Mouse (Mus musculus) forebrain, embryonic 15.5 days (tissue): ENCODE measurements around the gene Nrip3. TPM values are rescaled to one million over a fixed set of nuclear protein-coding genes. Genes with fewer than 3 reads are reported as not detected.
A peak's percentile ranks its signal among the peaks of the same experiment; 100 is the strongest.

ENCODE experiments used
- ATAC-seq: fragments of 200-750 bp; cut with Nextera tagmentation; replicated peaks from 2 replicates; pipeline ENCODE4 v1.8.0; 2017; ENCODE audit warnings: mild to moderate bottlenecking, moderate TSS enrichment, moderate library complexity
- H3K27ac ChIP-seq: fragments of 300-500 bp; sonication (generic); replicated peaks from 2 replicates; pipeline ENCODE4 v1.5.1; 2015; ENCODE audit warnings: mild to moderate bottlenecking, inconsistent platforms
- H3K27me3 ChIP-seq: fragments of 300-500 bp; sonication (generic); 2 replicates; pipeline ENCODE4 v1.6.1; 2015; ENCODE audit warnings: inconsistent platforms
- H3K36me3 ChIP-seq: fragments of 300-500 bp; sonication (generic); 2 replicates; pipeline ENCODE4 v1.6.1; 2015; ENCODE audit warnings: mild to moderate bottlenecking, inconsistent platforms
- H3K4me1 ChIP-seq: fragments of 300-500 bp; sonication (generic); 2 replicates; pipeline ENCODE4 v1.6.1; 2015; ENCODE audit warnings: inconsistent platforms
- H3K4me2 ChIP-seq: fragments of 300-500 bp; sonication (generic); replicated peaks from 2 replicates; pipeline ENCODE4 v1.6.1; 2015; ENCODE audit warnings: mild to moderate bottlenecking, inconsistent platforms
- H3K4me3 ChIP-seq: fragments of 300-500 bp; sonication (generic); 2 replicates; pipeline ENCODE4 v1.5.1; 2015; ENCODE audit warnings: mild to moderate bottlenecking, inconsistent platforms
- H3K9ac ChIP-seq: fragments of 300-500 bp; sonication (generic); replicated peaks from 2 replicates; pipeline ENCODE4 v1.6.1; 2015; ENCODE audit warnings: mild to moderate bottlenecking, inconsistent platforms
- H3K9me3 ChIP-seq: fragments of 300-500 bp; sonication (generic); 2 replicates; pipeline ENCODE4 v1.6.1; 2016; ENCODE audit warnings: inconsistent platforms
- WGBS: fragments of 180-500 bp; shearing (Covaris S2); methylation state at CpG from one replicate; pipeline ENCODE4 v1.1.7; 2015; ENCODE audit warnings: mixed read lengths; 5-methylcytosine and 5-hydroxymethylcytosine counted together
- polyA plus RNA-seq: library from polyadenylated mRNA; unstranded; fragments of >200 nt; fragmentation: Nextera tagmentation; extraction: Ambion mirVana; gene quantifications from 2 replicates; pipeline ENCODE4 v1.2.1, GENCODE M21; 2015

Gene Nrip3
- polyA plus RNA-seq, 1 experiment from 2014 or later, result 6.4 TPM

DNA sequence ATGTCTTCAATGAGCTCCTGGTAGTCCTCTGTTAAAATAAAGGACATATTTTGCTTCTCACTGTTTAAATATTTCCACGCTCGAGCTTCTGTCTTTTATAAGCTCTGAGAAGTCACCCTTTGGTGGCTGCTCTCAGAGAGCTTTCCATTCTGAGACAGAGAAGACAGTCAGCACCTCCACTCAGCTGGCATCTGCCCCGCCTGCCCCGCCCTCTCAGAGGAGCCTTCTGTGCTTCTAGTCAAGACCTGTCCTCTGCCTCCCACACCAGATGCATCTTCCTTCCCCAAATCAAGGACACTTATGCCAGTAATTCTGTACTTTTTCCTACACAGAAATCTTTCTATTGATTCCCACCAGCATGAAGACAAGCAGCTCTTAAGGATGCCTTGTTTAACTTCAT lies 18.8 kb upstream of the Nrip3 start:
- H3K4me1 ChIP-seq, result no peaks in the 10 kb centered on the region
- H3K9me3 ChIP-seq, result no peaks in the 10 kb centered on the region
- no peak overlapping the region for H3K27ac ChIP-seq
- no peaks in the 10 kb centered on the region for H3K36me3 ChIP-seq
- 93% methylated on average over 4 of the region's 4 CpGs for WGBS
- H3K9ac ChIP-seq, result no peak overlapping the region
- no peak overlapping the region for H3K4me3 ChIP-seq
- 0 out of 2 replicates have a peak, but pooled peaks cover 3% of the 10 kb centered on the region for H3K27me3 ChIP-seq
- ATAC-seq, result no peak
- H3K4me2 ChIP-seq, result no peak overlapping the region

DNA sequence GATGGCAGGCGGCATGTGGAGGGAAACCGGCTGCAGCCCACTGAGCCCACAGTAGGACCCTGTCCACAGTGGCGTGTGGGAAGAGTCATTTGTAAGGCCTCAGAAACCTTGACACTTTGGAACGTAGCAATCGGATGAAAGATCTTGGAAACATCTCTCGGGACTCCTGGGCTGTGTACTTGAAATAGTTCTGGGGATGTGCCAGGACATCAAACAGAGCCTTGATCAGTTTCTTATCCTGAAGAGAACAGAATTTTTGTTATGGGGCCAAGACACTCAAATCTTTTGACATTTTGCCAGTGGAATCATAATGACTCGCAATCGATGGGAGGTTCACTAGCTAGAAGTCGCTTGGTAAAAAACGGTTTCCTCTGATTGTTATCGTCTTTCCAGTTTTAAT lies 17.3 kb upstream of the Nrip3 start:
- WGBS, result 76% methylated on average over 11 of the region's 11 CpGs
- Histone ChIP-seq H3K27me3 (0 out of 2 replicates have a peak, but pooled peaks cover 3% of the 10 kb centered on the region), H3K9ac (no peak overlapping the region)

GRCm38 (mm10) chr7:109795564-109795963 lies 13.7 kb upstream of the Nrip3 start:
- Histone ChIP-seq H3K4me2 (no peak overlapping the region), H3K9me3 (no peaks in the 10 kb centered on the region), H3K4me1 (no peaks in the 10 kb centered on the region), H3K4me3 (no peak overlapping the region), H3K9ac (no peak overlapping the region), H3K36me3 (no peaks in the 10 kb centered on the region), H3K27ac (no peak overlapping the region), H3K27me3 (0 out of 2 replicates have a peak, but pooled peaks cover 3% of the 10 kb centered on the region)
- 83% methylated on average over 5 of the region's 5 CpGs for WGBS
- ATAC-seq, result no peak

More for the DNA sequence above, 17.3 kb upstream of the Nrip3 start:
- no peaks in the 10 kb centered on the region for H3K9me3 ChIP-seq
- H3K4me2 ChIP-seq, result no peak overlapping the region
- H3K4me3 ChIP-seq, result no peak overlapping the region
- no peaks in the 10 kb centered on the region for H3K4me1 ChIP-seq
- no peaks in the 10 kb centered on the region for H3K36me3 ChIP-seq
- no peak overlapping the region for H3K27ac ChIP-seq
- ATAC-seq, result no peak

- ATAC-seq, result no peak
- 67% methylated on average over 2 of the region's 2 CpGs for WGBS
- H3K4me1 ChIP-seq, result no peaks in the 10 kb centered on the region
These were observed 12.7 kb upstream of the Nrip3 start for GRCm38 (mm10) chr7:109794556-109794955.

GRCm38 (mm10) chr7:109792759-109793158 lies 10.9 kb upstream of the Nrip3 start:
- Histone ChIP-seq H3K27ac (no peak overlapping the region), H3K9ac (no peak overlapping the region), H3K9me3 (no peaks in the 10 kb centered on the region), H3K4me2 (no peak overlapping the region), H3K27me3 (no peaks in the 10 kb centered on the region), H3K4me1 (no peaks in the 10 kb centered on the region), H3K36me3 (no peaks in the 10 kb centered on the region), H3K4me3 (no peak overlapping the region)
- 68% methylated on average over 2 of the region's 2 CpGs for WGBS
- no peak for ATAC-seq

More at GRCm38 (mm10) chr7:109794556-109794955, 12.7 kb upstream of the Nrip3 start:
- no peak overlapping the region for H3K9ac ChIP-seq
- no peaks in the 10 kb centered on the region for H3K27me3 ChIP-seq
- no peak overlapping the region for H3K4me3 ChIP-seq
- H3K36me3 ChIP-seq, result no peaks in the 10 kb centered on the region
- no peak overlapping the region for H3K4me2 ChIP-seq
- H3K9me3 ChIP-seq, result no peaks in the 10 kb centered on the region
- H3K27ac ChIP-seq, result no peak overlapping the region

- H3K9me3 ChIP-seq, result no peaks in the 10 kb centered on the region
- H3K27me3 ChIP-seq, result no peaks in the 10 kb centered on the region
- ATAC-seq, result no peak
- H3K27ac ChIP-seq, result no peak overlapping the region
- H3K4me1 ChIP-seq, result no peaks in the 10 kb centered on the region
- H3K4me3 ChIP-seq, result no peak overlapping the region
- no peak overlapping the region for H3K9ac ChIP-seq
- no peak overlapping the region for H3K4me2 ChIP-seq
- WGBS, result 92% methylated on average over 3 of the region's 3 CpGs
- H3K36me3 ChIP-seq, result no peaks in the 10 kb centered on the region
These were observed 9.0 kb upstream of the Nrip3 start for GRCm38 (mm10) chr7:109790818-109791217.

DNA sequence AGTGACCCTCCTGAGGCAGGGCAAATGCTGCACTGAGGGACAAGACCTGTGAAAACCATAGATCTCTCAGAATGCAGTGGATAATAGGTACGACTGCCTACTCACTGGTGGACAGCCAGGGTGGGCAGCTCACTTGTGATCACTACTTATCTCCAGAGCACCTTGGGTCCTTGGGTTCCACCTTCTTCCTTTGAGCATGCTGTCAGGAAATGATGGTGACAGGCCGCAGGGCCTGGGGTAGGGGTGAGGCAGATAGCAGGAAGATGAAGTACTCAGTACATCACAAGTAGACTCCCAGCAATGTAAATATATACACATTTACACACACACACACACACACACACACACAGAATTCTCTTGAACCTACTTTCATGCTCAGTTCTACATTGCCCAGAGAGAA lies 6.0 kb upstream of the Nrip3 start:
- WGBS, result 95% methylated on average over 2 of the region's 2 CpGs
- H3K27me3 ChIP-seq, result peaks cover 5% of the 10 kb centered on the region; the same call in 1 of the 2 replicates
- H3K36me3 ChIP-seq, result no peaks in the 10 kb centered on the region
- H3K4me2 ChIP-seq, result no peak overlapping the region
- H3K27ac ChIP-seq, result no peak overlapping the region
- no peaks in the 10 kb centered on the region for H3K9me3 ChIP-seq
- H3K4me3 ChIP-seq, result no peak overlapping the region
- no peak overlapping the region for H3K9ac ChIP-seq
- no peak for ATAC-seq
- peaks cover 9% of the 10 kb centered on the region for H3K4me1 ChIP-seq

- Histone ChIP-seq H3K4me2 (no peak overlapping the region), H3K4me3 (no peak overlapping the region), H3K9me3 (no peaks in the 10 kb centered on the region), H3K27ac (no peak overlapping the region), H3K4me1 (peaks cover 26% of the 10 kb centered on the region), H3K9ac (no peak overlapping the region), H3K36me3 (no peaks in the 10 kb centered on the region), H3K27me3 (peaks cover 34% of the 10 kb centered on the region)
- WGBS, result 25% methylated on average over 7 of the region's 7 CpGs
- ATAC-seq, result no peak; the same call in 1 of the 2 replicates
These were observed 1.5 kb upstream of the Nrip3 start for GRCm38 (mm10) chr7:109783281-109783680.

DNA sequence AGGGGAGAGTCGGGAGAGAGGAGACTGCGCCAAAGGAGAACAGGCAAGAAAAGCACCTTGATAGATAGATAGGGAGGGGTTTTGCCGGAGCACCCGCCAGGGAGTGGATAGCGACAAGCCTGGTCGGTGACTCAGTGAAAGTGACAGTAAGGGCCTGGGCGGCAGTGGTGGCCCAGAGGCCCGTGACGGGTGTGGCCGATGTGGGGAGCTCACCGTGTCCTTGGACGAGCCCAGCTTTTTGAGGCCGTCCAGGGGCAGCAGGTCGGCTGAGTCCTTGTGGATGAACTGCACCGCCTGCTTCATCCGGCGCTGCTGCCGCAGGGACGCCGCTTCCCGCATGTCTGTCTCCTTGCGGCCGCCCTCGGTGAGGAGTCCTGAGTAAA lies 747 bp downstream of the Nrip3 start:
- peaks cover 37% of the 10 kb centered on the region for H3K27me3 ChIP-seq

DNA sequence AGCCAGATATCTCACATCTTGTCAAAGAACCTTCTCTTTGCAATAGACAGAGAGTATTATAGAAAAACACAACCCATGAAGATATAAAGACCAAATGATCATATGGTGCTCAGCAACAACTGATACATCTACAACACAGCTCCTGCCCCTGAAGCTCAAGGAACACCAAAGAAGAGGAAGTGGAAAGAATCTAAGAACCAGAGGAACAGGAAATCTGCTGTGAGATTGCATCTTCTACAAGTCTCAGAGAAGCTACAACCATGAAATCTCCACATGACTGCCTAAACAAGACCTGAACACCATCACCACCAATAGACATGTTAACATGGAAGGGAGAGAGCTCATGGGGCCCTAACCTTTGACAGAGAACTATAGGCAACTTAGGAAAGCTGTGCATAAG lies 9.6 kb downstream of the Nrip3 start:
- Histone ChIP-seq H3K27ac (no peak overlapping the region), H3K4me1 (no peaks in the 10 kb centered on the region)

More for the DNA sequence above, 747 bp downstream of the Nrip3 start:
- H3K9ac ChIP-seq, result peak overlapping the region; percentile 48
- H3K9me3 ChIP-seq, result no peaks in the 10 kb centered on the region
- 1% methylated on average over 24 of the region's 24 CpGs for WGBS
- peak overlapping the region; percentile 98 for H3K4me2 ChIP-seq
- H3K4me3 ChIP-seq, result peak overlapping the region; percentile 58
- no peak overlapping the region for H3K27ac ChIP-seq
- peak; percentile 47; the same call in 1 of the 2 replicates for ATAC-seq
- no peaks in the 10 kb centered on the region for H3K36me3 ChIP-seq
- peaks cover 26% of the 10 kb centered on the region for H3K4me1 ChIP-seq

DNA sequence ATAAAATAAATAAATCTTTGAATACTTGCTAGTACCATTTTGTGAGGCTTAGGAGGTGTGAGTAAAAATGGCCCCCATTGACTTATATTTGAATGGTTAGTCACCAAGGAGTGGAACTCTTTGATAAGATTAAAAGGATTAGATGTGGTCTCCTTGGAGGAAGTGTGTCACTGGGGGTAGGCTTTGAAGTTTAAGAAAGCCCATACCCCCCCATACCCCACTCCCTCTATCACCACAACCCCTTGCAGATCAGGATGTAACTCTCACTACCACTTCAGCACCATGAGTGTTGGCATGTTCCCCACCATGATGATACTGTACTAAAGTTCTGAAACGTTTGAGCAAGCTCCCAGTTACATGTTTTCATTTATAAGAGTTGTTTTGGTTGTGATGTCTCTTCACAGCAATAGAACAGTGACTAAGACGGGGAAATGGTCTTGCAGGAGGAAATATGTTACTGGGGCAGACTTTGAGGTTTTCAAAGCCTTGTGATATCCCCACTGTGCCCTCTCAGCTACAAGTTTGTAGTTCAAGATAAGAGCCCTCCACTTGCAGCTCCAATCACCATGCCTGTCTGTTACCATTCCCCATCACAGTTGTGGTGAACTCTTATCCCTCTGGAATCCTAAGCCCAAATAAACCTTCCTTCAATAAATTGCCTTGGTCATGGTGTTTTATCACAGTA lies 13.0 kb downstream of the Nrip3 start:
- WGBS, result 56% methylated on average over 2 of the region's 2 CpGs

More for the DNA sequence above, 9.6 kb downstream of the Nrip3 start:
- no peak overlapping the region for H3K4me2 ChIP-seq
- H3K27me3 ChIP-seq, result no peaks in the 10 kb centered on the region
- no peak overlapping the region for H3K9ac ChIP-seq
- no peaks in the 10 kb centered on the region for H3K36me3 ChIP-seq
- no peaks in the 10 kb centered on the region for H3K9me3 ChIP-seq
- no peak overlapping the region for H3K4me3 ChIP-seq
- ATAC-seq, result no peak

DNA sequence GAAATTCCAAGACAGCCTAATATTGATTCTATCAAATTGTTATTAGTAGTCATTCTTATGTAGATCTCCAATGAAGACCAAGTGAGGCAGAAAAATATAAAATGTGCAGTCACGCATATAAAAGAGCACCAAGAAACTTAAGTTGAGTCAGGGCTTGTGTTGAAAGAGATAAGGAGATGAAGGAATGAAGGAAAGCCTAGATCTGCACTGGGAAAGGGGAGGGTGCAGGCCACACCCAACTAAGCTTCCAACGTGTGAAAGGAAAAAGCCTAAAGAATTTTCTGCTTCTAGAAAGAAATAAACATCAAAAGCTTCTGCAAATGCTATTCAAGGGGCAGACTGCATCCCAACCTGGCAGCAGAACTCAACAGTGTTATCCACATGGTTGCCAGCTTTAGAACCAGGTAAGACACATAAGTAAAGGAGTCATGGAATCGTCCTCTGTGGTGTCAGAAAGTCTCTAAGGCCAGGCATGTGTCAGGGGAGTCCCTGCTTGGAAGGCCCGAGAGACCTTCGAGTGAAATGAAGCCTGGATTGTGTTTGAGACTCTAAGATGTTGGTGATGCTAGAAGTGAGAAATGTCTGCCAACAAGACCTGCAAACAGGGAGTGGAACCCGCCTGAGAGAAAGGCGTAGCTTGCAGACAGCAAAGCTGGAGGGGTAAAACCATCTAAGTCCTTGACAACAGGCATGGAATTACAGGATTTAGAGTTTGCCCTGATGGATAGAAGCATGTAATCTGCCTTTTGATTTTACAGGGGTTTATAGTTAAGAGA lies 14.1 kb downstream of the Nrip3 start:
- H3K4me2 ChIP-seq, result no peak overlapping the region
- H3K4me1 ChIP-seq, result peaks cover 11% of the 10 kb centered on the region
- H3K9ac ChIP-seq, result no peak overlapping the region
- no peaks in the 10 kb centered on the region for H3K9me3 ChIP-seq
- H3K4me3 ChIP-seq, result no peak overlapping the region
- no peak for ATAC-seq
- H3K36me3 ChIP-seq, result no peaks in the 10 kb centered on the region
- H3K27ac ChIP-seq, result no peak overlapping the region
- WGBS, result 87% methylated on average over 7 of the region's 7 CpGs
- no peaks in the 10 kb centered on the region for H3K27me3 ChIP-seq

More for the DNA sequence above, 13.0 kb downstream of the Nrip3 start:
- H3K4me2 ChIP-seq, result no peak overlapping the region
- H3K27ac ChIP-seq, result no peak overlapping the region
- ATAC-seq, result no peak
- H3K9me3 ChIP-seq, result no peaks in the 10 kb centered on the region
- peaks cover 4% of the 10 kb centered on the region; the same call in 1 of the 2 replicates for H3K4me1 ChIP-seq
- H3K9ac ChIP-seq, result no peak overlapping the region
- no peaks in the 10 kb centered on the region for H3K36me3 ChIP-seq
- no peaks in the 10 kb centered on the region for H3K27me3 ChIP-seq
- H3K4me3 ChIP-seq, result no peak overlapping the region
